Mouse (Mus musculus) myocyte (in vitro differentiated cells): ENCODE measurements around the gene Aacs. TPM values are rescaled to one million over a fixed set of nuclear protein-coding genes. Genes with fewer than 3 reads are reported as not detected.

ENCODE experiments used
- H3K27me3 ChIP-seq: one replicate; pipeline ENCODE4 v1.6.1; 2011; ENCODE audit not compliant: control insufficient read depth, insufficient read depth, insufficient read length
- H3K36me3 ChIP-seq: one replicate; pipeline ENCODE4 v1.6.1; 2011; ENCODE audit not compliant: control insufficient read depth, insufficient read depth
- H3K4me2 ChIP-seq: one replicate; pipeline ENCODE4 v1.6.1; 2011; ENCODE audit warnings: low read depth, control low read depth
- H3K4me3 ChIP-seq: one replicate; pipeline ENCODE4 v1.5.1; 2011; ENCODE audit warnings: mild to moderate bottlenecking, control low read depth, moderate library complexity
- H3K79me2 ChIP-seq: one replicate; pipeline ENCODE4 v1.6.1; 2011; ENCODE audit not compliant: control insufficient read depth, insufficient read depth
- H3ac ChIP-seq: one replicate; pipeline ENCODE4 v1.6.1; 2011; ENCODE audit not compliant: control insufficient read depth, insufficient read length
- CEBPB ChIP-seq: IDR thresholded peaks from 2 replicates; pipeline ENCODE4 v1.6.1; 2011; ENCODE audit warnings: mild to moderate bottlenecking, moderate library complexity; ENCODE audit not compliant: poor library complexity, insufficient read depth, severe bottlenecking
- E2F4 ChIP-seq: IDR thresholded peaks from one replicate; pipeline ENCODE4 v1.6.1; 2011; ENCODE audit warnings: mild to moderate bottlenecking, control low read depth, moderate library complexity; ENCODE audit not compliant: insufficient read depth
- MAX ChIP-seq: IDR thresholded peaks from one replicate; pipeline ENCODE4 v1.6.1; 2011; ENCODE audit warnings: low read depth, mild to moderate bottlenecking, control low read depth
- MYOD1 ChIP-seq, 3 experiments: IDR thresholded peaks; one replicate each; pipeline ENCODE4 v1.6.1; 2011; ENCODE audit warnings: control low read depth in 2 of 3, low read depth in 2 of 3, mild to moderate bottlenecking in 2 of 3, moderate library complexity in 1 of 3; ENCODE audit not compliant: insufficient read length in 2 of 3, control insufficient read depth in 1 of 3
- MYOG ChIP-seq, 3 experiments: IDR thresholded peaks; one replicate each; pipeline ENCODE4 v1.6.1; 2011; ENCODE audit warnings: control low read depth in 2 of 3, low read depth in 2 of 3, mild to moderate bottlenecking in 2 of 3; ENCODE audit not compliant: insufficient read length in 2 of 3, control insufficient read depth in 1 of 3, insufficient read depth in 1 of 3
- POLR2A ChIP-seq: IDR thresholded peaks from one replicate; pipeline ENCODE4 v1.6.1; 2011; ENCODE audit warnings: low read depth, mild to moderate bottlenecking, control low read depth, moderate library complexity; ENCODE audit not compliant: insufficient read length
- POLR2AphosphoS2 ChIP-seq: IDR thresholded peaks from one replicate; pipeline ENCODE4 v1.6.1; 2011; ENCODE audit warnings: low read depth, control low read depth; ENCODE audit not compliant: insufficient read length
- REST ChIP-seq: IDR thresholded peaks from one replicate; pipeline ENCODE4 v1.6.1; 2011; ENCODE audit warnings: mild to moderate bottlenecking, control low read depth, moderate library complexity; ENCODE audit not compliant: insufficient read depth, insufficient read length
- SRF ChIP-seq: IDR thresholded peaks from one replicate; pipeline ENCODE4 v1.6.1; 2011; ENCODE audit warnings: low read depth; ENCODE audit not compliant: control insufficient read depth, insufficient read length
- TCF12 ChIP-seq: IDR thresholded peaks from one replicate; pipeline ENCODE4 v1.6.1; 2011; ENCODE audit warnings: mild to moderate bottlenecking, control low read depth; ENCODE audit not compliant: poor library complexity, insufficient read depth, severe bottlenecking
- TCF3 ChIP-seq: IDR thresholded peaks from one replicate; pipeline ENCODE4 v1.6.1; 2011; ENCODE audit warnings: low read depth, control low read depth; ENCODE audit not compliant: insufficient read length
- USF1 ChIP-seq: IDR thresholded peaks from one replicate; pipeline ENCODE4 v1.6.1; 2011; ENCODE audit warnings: low read depth, mild to moderate bottlenecking, control low read depth, moderate library complexity
- polyA plus RNA-seq: library from polyadenylated mRNA; unstranded; fragments of >200 nt; fragmentation: generic; extraction: Trizol; gene quantifications from one replicate; pipeline ENCODE4 v1.2.1, GENCODE M21; 2012; ENCODE audit warnings: missing spikeins

Aacs gene
- polyA plus RNA-seq, 1 experiment, result 70.7 TPM

DNA sequence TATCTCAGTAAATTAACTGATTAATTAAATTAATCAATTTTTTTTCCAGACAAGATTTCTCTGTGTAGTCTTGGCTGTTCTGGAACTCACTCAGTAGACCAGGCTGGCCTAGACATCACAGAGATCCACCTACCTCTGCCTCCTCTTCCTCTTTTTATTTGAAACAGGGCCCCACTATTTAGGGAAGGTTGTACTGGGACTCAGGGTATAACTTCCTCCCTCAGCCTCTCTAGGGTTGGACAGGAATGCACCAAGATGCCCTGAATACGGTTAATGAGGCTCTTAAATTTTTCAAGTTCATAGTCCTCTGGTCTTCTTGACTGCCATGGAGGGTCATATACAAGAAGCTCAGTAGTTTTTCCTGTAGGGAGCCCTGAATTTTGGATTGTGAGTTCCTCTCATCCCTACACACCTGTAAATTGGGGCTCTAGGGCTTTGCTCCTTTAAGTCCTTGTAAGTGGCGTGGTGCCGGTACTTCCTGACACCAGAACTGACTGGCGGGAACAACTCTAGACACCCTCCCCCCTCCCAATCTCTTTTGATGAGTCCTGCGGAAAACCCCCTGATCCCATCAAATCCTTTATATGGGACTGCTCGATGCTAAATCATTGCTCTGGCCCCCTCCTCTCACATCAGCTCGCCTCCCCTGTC lies 34.9 kb upstream of the Aacs start:
- Histone ChIP-seq H3K4me3 (peak overlapping the region; percentile 49), H3K36me3 (no peaks in the 10 kb centered on the region), H3K79me2 (peaks cover 30% of the 10 kb centered on the region), H3K4me2 (peak overlapping the region; percentile 77), H3ac (peak overlapping the region; percentile 47), H3K27me3 (no peaks in the 10 kb centered on the region)
- no peak for TF ChIP-seq POLR2A
- no peak for TF ChIP-seq TCF3
- TF ChIP-seq POLR2AphosphoS2, result no peak
- no peak for TF ChIP-seq MYOG (IDR thresholded peaks at IDR 0.05; ENCODE audit: control insufficient read depth in 1 of 3, insufficient read depth in 1 of 3, insufficient read length in 2 of 3, low read depth in 2 of 3)
- no peak for TF ChIP-seq CEBPB
- TF ChIP-seq REST, result no peak
- TF ChIP-seq E2F4, result no peak
- no peak for TF ChIP-seq MAX
- no peak for TF ChIP-seq SRF
- no peak for TF ChIP-seq TCF12

- Histone ChIP-seq H3K79me2 (peaks cover 30% of the 10 kb centered on the region), H3K4me3 (peak within 1 kb of the TSS; percentile 49), H3K27me3 (no peaks in the 10 kb centered on the region), H3K4me2 (peak within 1 kb of the TSS; percentile 84), H3ac (peak within 1 kb of the TSS; percentile 47), H3K36me3 (no peaks in the 10 kb centered on the region)
- TF ChIP-seq TCF3, result no peak
- no peak for TF ChIP-seq CEBPB
- no peak for TF ChIP-seq SRF
- no peak for TF ChIP-seq USF1
- TF ChIP-seq POLR2A, result peak; percentile 63
- no peak for TF ChIP-seq MAX
- TF ChIP-seq E2F4, result no peak
- peak; percentile 43 for TF ChIP-seq POLR2AphosphoS2
Measured at GRCm38 (mm10) chr5:125441234-125442114, 34.1 kb upstream of the Aacs start, which contains the start of gene Bri3bp. Gene Bri3bp (plus strand): TSS chr5:125441568.

- Histone ChIP-seq H3K4me3 (peak overlapping the region; percentile 49), H3K27me3 (no peaks in the 10 kb centered on the region), H3K4me2 (peak overlapping the region; percentile 84), H3K79me2 (peaks cover 33% of the 10 kb centered on the region), H3K36me3 (no peaks in the 10 kb centered on the region), H3ac (peak overlapping the region; percentile 47)
- TF ChIP-seq MYOD1 (IDR thresholded peaks at IDR 0.05; ENCODE audit: control insufficient read depth in 1 of 3, insufficient read length in 2 of 3, low read depth in 2 of 3), result no peak
- no peak for TF ChIP-seq POLR2AphosphoS2
Measured at GRCm38 (mm10) chr5:125442136-125442995, 33.2 kb upstream of the Aacs start.

DNA sequence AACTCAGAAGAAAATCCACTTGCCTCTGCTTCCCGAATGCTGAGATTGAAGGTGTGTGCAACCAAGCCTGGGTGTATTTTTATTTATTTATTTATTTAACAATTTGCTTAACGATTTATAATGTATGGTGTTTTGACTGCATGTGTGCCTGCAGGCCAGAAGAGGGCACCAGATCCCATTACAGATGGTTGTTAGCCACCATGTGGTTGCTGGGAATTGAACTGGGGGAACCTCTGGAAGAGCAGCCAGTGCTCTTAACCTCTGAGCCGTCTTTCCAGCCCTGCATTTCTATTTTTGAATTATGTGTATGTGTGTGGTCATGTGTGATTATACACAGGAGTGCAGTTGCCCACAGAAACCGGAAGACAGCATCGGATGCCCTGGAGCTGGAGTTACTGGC lies 32.3 kb upstream of the Aacs start:
- Histone ChIP-seq H3ac (no peak overlapping the region), H3K4me3 (no peak overlapping the region), H3K27me3 (no peaks in the 10 kb centered on the region), H3K36me3 (no peaks in the 10 kb centered on the region), H3K4me2 (no peak overlapping the region), H3K79me2 (peaks cover 33% of the 10 kb centered on the region)
- TF ChIP-seq POLR2A (no peak), SRF (no peak), MAX (no peak), TCF3 (no peak), TCF12 (no peak), POLR2AphosphoS2 (no peak), MYOD1 (IDR thresholded peaks at IDR 0.05; ENCODE audit: control insufficient read depth in 1 of 3, insufficient read length in 2 of 3, low read depth in 2 of 3) (no peak), CEBPB (no peak), USF1 (no peak), E2F4 (no peak), MYOG (IDR thresholded peaks at IDR 0.05; ENCODE audit: control insufficient read depth in 1 of 3, insufficient read depth in 1 of 3, insufficient read length in 2 of 3, low read depth in 2 of 3) (no peak), REST (no peak)
